Mouse (Mus musculus): ENCODE measurements around the gene Bnc1.
A peak's percentile ranks its signal among the peaks of the same experiment; 100 is the strongest.

Gene Bnc1

DNA sequence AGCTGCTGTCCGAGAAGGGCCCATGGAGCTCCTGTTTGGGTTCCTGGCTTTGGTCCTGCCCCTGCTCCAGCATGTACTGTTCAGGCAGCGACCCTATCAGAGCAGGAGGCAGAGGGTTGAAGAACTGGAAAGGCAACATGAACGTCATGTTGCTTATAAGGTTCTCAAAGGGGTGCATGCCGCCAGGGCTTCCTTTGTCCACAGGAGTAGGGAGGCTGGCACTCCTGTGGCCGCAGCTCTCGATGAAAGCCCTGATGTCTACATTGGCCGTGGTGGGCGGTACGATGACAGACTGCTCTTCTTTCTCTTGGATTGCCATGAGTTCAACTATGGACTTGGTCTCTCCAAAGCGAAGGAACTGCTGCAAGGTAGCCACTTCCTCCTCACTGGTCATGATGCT, 17.5 kb downstream of the Bnc1 start:
- no peak for DNase-seq (ENCODE audit: extremely low spot score, low spot score)

DNA sequence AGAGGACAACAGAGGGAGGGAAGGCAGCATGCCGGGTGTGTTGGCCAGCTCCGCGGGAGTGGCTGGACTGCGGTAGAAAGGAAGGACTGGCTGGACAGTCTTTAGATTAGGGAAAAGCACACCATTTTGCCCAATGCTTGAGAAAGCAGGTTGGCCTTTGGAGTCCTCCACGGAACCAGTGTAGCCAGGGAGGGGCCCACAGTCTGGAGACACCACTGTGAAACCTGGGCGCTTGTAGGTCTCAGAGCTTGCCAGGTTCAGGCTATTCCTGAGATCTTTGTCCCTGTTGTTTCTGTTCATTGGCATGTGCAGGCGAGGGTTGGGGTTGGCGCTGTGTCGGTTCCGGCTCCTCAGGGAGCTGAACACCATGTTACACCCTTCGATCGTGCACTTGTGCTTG, 18.2 kb downstream of the Bnc1 start:
- no peak for DNase-seq (ENCODE audit: extremely low spot score, low spot score)

DNA sequence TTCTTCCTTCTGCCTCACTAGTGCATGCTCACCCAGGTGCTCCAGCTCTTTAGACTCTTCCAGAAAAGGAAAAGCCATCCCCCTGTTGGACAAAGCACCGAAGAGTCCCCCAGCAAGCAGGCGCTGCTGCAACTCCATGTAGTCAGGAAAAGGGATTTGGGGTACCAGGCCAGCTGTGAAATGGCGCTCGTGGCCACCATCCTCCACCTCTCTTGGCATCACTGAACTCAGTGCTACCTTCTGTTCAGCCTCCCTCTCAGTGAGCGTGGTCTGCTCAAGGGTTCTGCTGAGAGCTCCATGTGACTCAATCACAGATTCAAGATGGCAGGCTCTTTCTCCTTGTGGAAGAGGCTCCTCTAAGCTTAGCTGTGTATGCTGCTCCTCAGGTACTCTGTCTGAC, 18.8 kb downstream of the Bnc1 start:
- no peak for DNase-seq (ENCODE audit: extremely low spot score, low spot score)

DNA sequence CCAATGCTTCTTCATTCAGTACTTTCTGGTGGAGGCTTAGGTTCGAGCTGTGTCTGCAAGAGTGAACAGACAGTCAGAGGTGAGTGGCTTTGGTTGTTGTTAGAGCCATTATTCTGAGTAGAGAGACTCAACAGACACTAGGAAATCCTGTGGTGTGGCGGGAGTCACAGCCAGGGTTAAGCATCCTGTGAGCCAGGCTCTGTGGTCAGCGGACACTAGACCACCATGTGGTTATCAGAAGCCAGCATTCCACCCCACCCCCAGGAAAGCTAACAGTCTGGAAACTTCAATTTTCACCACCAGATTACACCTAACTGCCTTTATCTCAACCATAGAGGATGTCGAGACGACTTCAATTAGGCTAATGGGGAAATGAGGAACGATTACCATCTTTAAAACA, 23.1 kb downstream of the Bnc1 start:
- peak; percentile 8 for DNase-seq (ENCODE audit: extremely low spot score, low spot score)

DNA sequence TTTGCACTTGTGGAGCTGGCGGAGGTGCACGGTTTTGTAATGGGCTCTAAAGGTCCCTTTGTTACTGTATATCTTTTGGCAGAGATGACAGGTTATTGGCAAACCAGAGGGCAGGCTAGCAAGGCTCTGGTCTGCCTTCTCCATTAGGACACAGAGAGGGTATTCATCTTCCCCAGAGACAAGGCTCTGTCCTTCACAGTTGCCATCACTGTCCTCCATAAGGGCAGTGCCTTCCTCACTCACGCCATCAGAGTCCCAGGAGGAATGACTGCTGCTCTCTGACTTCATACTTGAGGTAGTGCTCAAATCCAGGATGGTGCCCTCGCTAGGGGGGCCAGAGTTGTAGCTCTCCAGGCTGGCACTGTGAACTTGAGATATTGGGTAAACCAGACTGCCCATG, 23.6 kb downstream of the Bnc1 start:
- peak; percentile 8 for DNase-seq (ENCODE audit: extremely low spot score, low spot score)

DNA sequence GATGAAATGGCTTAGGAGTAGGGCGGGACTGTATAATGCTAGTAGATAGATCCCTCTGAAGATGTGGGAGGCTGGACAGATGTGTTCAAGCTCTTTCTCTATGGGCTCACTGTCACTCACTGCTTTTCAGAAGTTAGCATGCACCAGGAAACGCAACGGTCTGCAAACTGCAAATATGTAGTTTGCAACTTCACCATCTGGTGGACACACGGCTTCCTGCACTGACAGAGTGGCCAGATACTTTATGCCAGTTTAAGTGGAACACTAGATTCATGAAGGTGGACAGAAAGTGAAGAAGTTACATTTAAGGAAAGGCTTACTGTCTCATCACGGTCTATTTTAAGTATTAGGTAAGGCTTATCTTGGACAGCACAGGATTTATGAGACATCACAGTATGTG, 25.9 kb downstream of the Bnc1 start:
- peak; percentile 10 for DNase-seq (ENCODE audit: extremely low spot score, low spot score)

DNA sequence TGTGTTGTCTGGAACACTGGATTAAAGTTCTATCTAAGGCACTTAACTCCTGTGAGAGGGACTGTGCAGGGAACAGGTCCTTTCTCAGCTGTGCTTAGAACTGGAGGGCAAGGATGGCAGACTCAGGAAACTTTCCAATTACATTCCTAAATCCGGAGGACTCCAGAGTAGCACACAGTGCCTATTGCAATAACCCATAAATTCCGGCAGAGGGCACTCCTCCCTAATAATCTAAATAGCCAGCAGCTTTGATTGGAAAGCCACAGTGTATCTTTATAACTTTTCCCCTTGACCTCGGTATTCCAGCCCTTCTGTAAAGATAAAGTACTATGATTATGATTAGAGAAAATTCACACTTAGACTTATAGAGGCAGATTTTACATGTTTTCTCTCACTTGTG, 32.4 kb downstream of the Bnc1 start:
- DNase-seq (ENCODE audit: extremely low spot score, low spot score), result peak; percentile 27

DNA sequence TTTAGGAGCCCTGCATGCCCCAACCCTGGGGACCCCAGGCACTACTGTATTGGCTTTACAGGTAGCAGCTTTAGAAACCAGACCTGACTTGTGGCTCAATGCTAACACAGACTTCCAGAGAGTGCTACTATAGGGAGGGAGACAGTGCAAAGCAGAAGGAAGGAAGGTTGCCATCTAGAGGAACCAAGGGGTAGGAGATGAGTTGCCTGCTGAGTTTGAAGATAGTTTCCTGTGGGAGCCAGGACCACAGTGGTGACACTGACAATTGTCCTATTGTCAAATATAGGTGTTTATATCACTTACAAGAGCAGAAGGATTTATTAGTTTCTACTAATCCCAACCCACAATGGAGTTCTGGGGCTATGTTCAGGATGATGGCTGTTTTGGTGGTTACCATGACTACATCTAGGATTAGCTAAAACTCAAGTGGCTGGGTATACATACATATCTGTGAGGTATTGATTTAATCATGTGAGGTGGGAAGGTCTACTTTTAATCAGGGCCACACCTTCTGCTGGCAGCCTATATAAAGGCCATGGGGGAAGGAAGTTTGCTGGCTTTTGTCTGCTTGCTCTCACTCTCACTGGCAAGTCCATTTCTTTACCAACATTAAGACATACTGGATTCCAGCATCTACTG, 37.8 kb downstream of the Bnc1 start:
- DNase-seq (ENCODE audit: extremely low spot score, low spot score), result no peak

DNA sequence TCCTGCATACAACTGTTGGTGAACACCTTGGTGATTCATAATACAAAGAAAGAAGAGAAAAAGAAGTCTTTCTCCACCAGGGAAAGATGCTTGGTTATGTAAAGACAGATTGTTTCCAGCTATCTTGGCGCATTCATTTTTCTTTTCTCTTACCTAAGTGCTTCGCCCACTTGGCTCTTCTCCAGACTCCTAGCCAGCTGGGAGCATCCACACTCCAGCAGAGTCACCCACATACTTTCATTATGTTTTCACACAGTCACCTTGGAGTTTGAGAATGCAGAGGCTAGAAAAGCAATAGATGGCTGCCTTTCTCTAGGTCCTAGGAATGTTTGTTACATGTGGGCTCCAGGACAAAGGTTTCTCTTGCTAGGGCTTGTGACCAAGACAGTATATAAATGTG, 41.6 kb downstream of the Bnc1 start:
- no peak for DNase-seq (ENCODE audit: extremely low spot score, low spot score)

DNA sequence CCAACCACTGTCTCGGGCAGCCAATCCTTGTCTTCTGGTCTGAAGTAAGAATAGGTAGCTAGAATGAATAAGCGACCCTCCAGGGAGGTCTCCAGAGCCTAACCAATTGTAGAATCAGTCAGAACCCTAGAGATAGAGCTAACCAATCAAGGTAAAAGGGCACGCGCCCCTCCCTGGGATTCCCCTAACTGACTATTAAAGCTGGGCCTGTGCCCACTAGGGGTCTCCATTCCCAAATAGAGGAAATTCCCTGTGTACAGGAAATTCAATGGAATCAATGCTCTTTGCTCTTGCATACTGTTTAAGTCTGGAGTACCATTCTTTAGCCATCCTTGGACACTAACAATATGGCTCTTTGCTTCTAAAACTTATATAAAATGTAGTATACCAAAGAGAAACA, 46.7 kb downstream of the Bnc1 start:
- DNase-seq (ENCODE audit: extremely low spot score, low spot score), result peak; percentile 30

DNA sequence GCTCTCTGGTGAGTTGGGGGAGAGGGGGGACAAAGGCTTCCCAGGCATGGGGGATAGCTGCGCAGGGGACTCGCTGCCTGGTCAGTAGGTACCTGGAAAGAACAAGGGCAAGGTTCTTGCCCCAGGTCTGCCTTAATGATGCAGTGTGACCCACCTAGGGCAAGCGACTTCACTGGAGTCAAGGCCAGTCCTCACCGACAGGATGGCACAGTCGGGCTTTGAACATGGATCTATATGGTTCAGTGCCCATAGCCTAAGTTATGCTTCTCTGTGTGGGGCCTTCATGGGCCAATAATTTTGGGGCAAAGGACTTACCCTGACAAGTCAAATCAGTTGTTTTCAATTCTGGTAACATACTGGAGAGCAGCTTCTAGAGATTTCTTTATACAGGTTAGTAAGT, 57.3 kb downstream of the Bnc1 start:
- DNase-seq (ENCODE audit: extremely low spot score, low spot score), result no peak

DNA sequence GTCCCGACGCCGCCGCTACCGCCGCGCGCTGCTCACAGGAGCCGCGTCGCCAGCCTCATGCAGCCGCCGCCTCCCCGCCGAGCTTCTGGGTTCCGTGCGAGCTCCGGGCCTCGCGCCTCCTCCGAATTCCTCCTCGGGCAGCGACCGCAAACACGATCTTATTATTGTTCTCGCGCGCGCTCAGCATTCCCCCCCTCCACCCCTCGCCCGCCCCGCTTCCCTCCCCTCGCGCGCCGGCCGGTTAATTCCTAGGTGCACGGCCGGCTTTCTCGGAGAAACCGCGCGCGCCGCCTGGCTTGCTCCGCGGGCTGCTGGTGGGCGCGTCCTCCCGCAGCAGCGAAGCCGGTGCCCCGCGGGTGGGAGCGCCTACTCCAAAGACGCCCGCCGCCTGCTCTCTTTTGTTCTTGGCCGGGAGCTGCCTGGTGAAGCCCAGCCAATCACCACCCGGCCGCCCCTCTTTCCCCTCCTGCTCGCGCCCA, 57.8 kb downstream of the Bnc1 start, which contains the start of gene Hdgfl3:
Gene Hdgfl3, minus strand, starts transcription at position 207 of the 479 bp plus-strand sequence.
- DNase-seq (ENCODE audit: extremely low spot score, low spot score), result no peak

DNA sequence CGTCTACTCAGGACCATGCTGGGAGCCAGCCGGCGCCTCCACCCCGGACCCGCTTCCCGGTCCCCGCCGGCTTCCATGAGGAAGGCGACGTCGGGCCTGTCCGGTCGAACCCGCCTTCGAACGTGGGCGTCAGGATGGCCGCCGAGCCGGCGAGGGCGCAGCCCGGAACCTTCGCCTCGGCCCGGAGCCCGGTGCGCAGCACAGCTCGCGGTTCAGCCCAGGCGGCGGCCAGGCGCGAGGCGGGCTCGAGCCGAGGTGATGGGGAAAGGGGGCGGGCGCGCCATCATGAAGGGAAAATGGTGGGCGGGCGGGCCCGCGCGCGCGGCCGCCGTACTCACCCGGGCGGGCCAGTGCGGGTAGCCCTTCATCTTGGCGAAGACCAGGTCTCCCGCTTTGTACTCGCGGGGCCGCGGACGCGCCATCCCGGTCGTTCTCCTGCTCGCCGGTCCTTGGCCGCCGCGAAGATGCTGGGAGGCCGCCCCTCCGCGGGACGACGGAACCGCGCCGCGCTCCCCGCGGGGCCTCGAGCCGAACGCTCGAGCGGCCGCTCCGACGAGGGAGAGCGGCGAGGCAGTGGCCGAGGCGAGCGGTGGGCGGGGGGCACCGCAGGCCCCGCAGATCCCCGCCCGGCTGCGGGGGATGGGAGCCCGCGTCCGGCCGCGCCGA, 58.4 kb downstream of the Bnc1 start:
- DNase-seq (ENCODE audit: extremely low spot score, low spot score), result peak; percentile 86

DNA sequence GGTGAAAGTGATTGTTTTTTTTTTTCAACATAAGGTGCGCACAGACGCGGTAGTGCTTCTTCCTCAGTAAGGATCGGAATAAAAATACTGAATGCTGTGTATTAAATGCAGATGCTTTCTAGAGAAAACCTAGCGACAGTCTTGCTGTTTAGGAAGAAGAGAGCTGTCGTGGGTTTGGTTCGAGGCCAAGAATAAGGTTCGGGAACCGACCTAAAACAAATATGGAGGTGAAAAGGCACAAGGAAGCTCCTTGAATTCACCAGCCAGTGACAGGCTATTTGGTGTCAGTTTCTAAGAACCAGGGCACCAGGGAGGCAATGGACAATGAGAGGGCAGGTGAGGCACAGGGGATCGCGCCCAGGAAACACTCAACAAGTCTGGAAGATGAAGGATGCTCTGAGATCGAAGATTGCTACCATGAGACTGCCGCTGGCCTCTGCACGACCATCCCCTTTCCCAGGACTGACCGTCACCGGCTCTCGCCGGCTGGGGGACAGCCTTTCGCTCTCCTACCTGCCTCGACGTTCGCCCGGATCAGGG, 59.0 kb downstream of the Bnc1 start:
- no peak for DNase-seq (ENCODE audit: extremely low spot score, low spot score)

DNA sequence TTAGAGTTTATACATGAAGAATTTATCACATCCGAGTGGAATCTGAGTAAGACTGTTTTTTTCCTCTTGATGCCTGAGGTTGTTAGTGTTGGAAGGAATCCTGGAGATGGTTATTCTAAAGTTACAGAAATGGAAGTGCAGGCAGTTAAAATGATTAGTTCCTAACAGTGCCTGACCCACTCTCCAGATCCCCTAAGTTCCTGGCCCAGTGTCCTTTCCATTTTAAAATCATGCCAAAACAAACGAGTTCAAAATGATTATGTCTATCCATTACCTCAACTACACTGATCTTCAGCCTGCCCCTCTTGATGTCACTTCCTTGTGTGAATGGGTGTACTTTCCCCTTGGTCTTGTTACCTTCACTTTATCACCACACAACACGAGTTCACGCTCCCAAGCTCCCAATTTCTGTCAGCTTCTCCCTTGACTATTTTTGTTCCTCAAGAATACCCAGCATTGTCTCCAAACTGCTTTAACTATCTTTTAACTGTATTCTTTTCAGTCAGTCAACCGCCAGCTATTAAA, 59.5 kb downstream of the Bnc1 start:
- DNase-seq (ENCODE audit: extremely low spot score, low spot score), result no peak

DNA sequence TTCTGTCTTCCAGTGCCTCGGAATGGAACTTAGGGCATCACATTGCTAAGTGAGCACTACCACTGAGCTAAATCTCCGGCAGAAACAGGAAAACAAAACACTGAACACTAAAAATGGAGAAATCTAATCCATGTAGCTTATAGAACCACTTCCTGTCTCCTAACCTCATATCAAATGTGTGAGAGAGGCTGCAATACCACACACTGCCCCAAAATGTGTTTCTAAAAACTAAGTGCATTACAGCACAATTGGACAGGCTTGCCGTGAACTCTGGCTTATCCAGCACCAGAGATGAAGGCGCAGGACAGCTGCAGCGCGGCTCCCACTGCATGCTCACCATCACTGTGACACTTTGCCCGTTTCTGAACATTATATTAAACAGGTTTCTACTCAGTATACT, 63.1 kb downstream of the Bnc1 start:
- no peak for DNase-seq (ENCODE audit: extremely low spot score, low spot score)

DNA sequence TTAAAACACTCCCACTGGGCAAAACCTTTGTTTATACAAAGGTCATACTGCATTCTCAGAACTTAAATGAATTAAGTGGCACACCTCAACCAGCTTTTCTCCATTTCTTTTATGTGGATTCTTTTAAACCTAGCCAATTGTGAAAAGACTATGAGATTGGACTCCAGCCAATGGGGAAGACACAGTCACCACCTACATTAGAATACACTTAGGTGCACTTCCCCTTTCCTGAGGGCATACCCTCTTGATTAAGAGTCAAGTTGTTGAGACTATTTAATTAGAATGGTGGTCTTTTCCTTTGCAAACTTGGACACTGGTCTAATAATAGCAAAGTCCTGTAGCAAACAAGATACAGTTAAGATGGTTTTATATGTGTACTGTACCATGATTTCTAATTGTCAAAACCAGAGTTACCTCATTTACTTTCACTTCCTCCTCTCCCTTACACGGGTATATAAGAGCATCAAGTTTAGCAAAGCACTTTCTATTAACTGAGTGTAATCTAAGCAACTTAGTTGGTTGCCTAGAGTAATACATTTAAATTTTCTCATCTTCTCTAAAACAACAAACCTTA, 70.6 kb downstream of the Bnc1 start:
- no peak for DNase-seq (ENCODE audit: extremely low spot score, low spot score)

DNA sequence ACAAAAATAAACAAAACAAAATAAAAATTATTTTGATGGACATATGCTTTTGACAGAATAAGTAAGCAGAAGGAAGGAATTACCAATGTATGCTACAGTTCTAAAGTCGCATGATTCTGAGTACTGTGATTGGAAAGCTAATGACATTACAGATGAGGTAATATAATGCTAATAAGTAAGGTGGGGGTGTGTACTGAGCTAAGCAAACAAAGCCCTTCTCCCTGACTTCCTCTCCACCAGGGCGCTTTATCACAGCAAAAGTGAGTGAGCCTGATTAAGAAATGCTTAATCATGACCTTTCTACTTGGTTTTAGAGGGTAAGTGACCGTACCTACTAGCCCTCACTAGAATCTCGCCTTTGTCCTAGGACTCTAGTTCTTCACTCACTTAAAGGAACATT, 71.8 kb downstream of the Bnc1 start:
- DNase-seq (ENCODE audit: extremely low spot score, low spot score), result no peak

DNA sequence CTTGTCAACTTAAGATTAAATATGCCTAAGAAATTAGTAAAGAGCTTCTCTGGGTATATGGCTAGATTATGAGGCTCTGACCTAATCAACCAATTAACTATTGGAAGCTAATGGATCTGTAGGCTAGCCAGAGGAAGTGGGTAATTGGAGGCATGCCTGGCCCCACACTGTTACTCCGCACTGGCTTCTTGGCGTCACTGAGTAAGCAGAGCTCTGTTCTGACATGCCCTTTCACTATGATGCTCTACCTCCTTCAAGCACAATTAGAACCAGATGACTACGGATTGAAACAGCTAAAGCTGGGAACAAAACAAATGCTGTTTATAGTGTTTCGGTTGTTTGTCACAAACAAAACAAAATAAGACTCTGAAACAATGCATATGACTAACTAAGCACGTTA, 73.8 kb downstream of the Bnc1 start:
- no peak for DNase-seq (ENCODE audit: extremely low spot score, low spot score)

All from neural tube, embryonic 10.5 days (tissue).